ENCODE assay signal across 8 mouse cellular contexts in genomic region chr15:101248029-101248710, GRCm38 (mm10). TPM values are rescaled to one million over a fixed set of nuclear protein-coding genes. Genes with fewer than 3 reads are reported as not detected.
DNase-seq lines count a peak whose midpoint lies in the region; ATAC-seq and TF ChIP-seq lines count a peak whose summit lies in the region.

No protein-coding gene starts in this region.

- peaks cover 3% of the 10 kb centered on the region; the same call in 1 of the 2 replicates for H3K4me1 ChIP-seq in lung, adult 2 months (ENCODE audit: control insufficient read depth, insufficient read depth, low read length)
- peaks cover 12% of the 10 kb centered on the region for H3K4me1 ChIP-seq in embryonic facial prominence, embryonic 14.5 days (ENCODE audit: control insufficient read depth, insufficient read depth, low read length)
- peaks cover 35% of the 10 kb centered on the region for H3K4me1 ChIP-seq in heart, postnatal 0 days (ENCODE audit: control insufficient read depth, insufficient read depth)
- peaks cover 12% of the 10 kb centered on the region for H3K4me1 ChIP-seq in neural tube, embryonic 15.5 days
- peaks cover 3% of the 10 kb centered on the region; the same call in 1 of the 2 replicates for H3K4me1 ChIP-seq in forebrain, embryonic 14.5 days (ENCODE audit: control insufficient read depth, insufficient read depth, low read length)

- H3K36me3 ChIP-seq in embryonic facial prominence, embryonic 14.5 days (ENCODE audit: control insufficient read depth, insufficient read depth, low read length), result no peaks in the 10 kb centered on the region
- no peaks in the 10 kb centered on the region for H3K36me3 ChIP-seq in heart, postnatal 0 days (replicated peaks; ENCODE audit: control insufficient read depth, insufficient read depth, low read length)
- no peaks in the 10 kb centered on the region for H3K36me3 ChIP-seq in neural tube, embryonic 15.5 days
- no peaks in the 10 kb centered on the region for H3K36me3 ChIP-seq in forebrain, embryonic 14.5 days (ENCODE audit: control insufficient read depth, insufficient read depth, low read length)

- no peaks in the 10 kb centered on the region for H3K27me3 ChIP-seq in embryonic facial prominence, embryonic 14.5 days (replicated peaks; ENCODE audit: control insufficient read depth, insufficient read depth, low read length)
- H3K27me3 ChIP-seq in heart, postnatal 0 days (ENCODE audit: control insufficient read depth, insufficient read depth, low read length), result no peaks in the 10 kb centered on the region
- no peaks in the 10 kb centered on the region for H3K27me3 ChIP-seq in neural tube, embryonic 15.5 days (replicated peaks)
- H3K27me3 ChIP-seq in forebrain, embryonic 14.5 days (replicated peaks; ENCODE audit: control insufficient read depth, insufficient read depth, low read length), result no peaks in the 10 kb centered on the region

- no peak overlapping the region for H3K9ac ChIP-seq in embryonic facial prominence, embryonic 14.5 days (ENCODE audit: low read depth, low read length)
- 0 out of 2 replicates have a peak overlapping the region, but pooled peaks have one; percentile 19 for H3K9ac ChIP-seq in heart, postnatal 0 days (replicated peaks; ENCODE audit: low read depth, low read length)
- 0 out of 2 replicates have a peak overlapping the region, but pooled peaks have one; percentile 2 for H3K9ac ChIP-seq in neural tube, embryonic 15.5 days (replicated peaks)
- H3K9ac ChIP-seq in forebrain, embryonic 14.5 days (ENCODE audit: low read length), result no peak overlapping the region

- WGBS in lung, adult 2 months, result 46% methylated on average over 5 of the region's 5 CpGs
- WGBS in embryonic facial prominence, embryonic 14.5 days, result 40% methylated on average over 4 of the region's 5 CpGs
- 16% methylated on average over 5 of the region's 5 CpGs for WGBS in heart, postnatal 0 days
- 75% methylated on average over 5 of the region's 5 CpGs for WGBS in neural tube, embryonic 15.5 days
- WGBS in forebrain, embryonic 14.5 days, result 70% methylated on average over 5 of the region's 5 CpGs

- TF ChIP-seq POLR2A in lung, adult 2 months (IDR thresholded peaks at IDR 0.05; ENCODE audit: borderline replicate concordance, extremely low read depth, low read depth, low read length), result no peak

- H3K27ac ChIP-seq in embryonic facial prominence, embryonic 14.5 days (replicated peaks; ENCODE audit: low read depth, low read length), result peak overlapping the region; percentile 85
- peak overlapping the region; percentile 95 for H3K27ac ChIP-seq in heart, postnatal 0 days (ENCODE audit: low read depth)
- H3K27ac ChIP-seq in neural tube, embryonic 15.5 days (replicated peaks), result no peak overlapping the region
- no peak overlapping the region for H3K27ac ChIP-seq in forebrain, embryonic 14.5 days (ENCODE audit: low read depth, low read length)

- no peak for TF ChIP-seq CTCF in lung, adult 2 months (IDR thresholded peaks at IDR 0.05; ENCODE audit: insufficient read depth, low read length)
- peak; percentile 2; the same call in 1 of the 2 replicates for TF ChIP-seq CTCF in heart, postnatal 0 days (IDR thresholded peaks at IDR 0.05; ENCODE audit: low read depth)

- no peak overlapping the region for H3K4me3 ChIP-seq in lung, adult 2 months (replicated peaks; ENCODE audit: extremely low read depth, low read depth, low read length)
- H3K4me3 ChIP-seq in embryonic facial prominence, embryonic 14.5 days (ENCODE audit: low read depth, low read length), result no peak overlapping the region
- no peak overlapping the region for H3K4me3 ChIP-seq in heart, postnatal 0 days (ENCODE audit: low read depth, low read length)
- no peak overlapping the region for H3K4me3 ChIP-seq in neural tube, embryonic 15.5 days (replicated peaks)
- no peak overlapping the region for H3K4me3 ChIP-seq in forebrain, embryonic 14.5 days (ENCODE audit: low read depth, low read length)

- H3K9me3 ChIP-seq in embryonic facial prominence, embryonic 14.5 days (ENCODE audit: control insufficient read depth, low read length), result no peaks in the 10 kb centered on the region
- no peaks in the 10 kb centered on the region for H3K9me3 ChIP-seq in heart, postnatal 0 days (replicated peaks; ENCODE audit: control insufficient read depth, low read length)
- no peaks in the 10 kb centered on the region for H3K9me3 ChIP-seq in neural tube, embryonic 15.5 days (replicated peaks)
- no peaks in the 10 kb centered on the region for H3K9me3 ChIP-seq in forebrain, embryonic 14.5 days (replicated peaks; ENCODE audit: control insufficient read depth, low read length)

- ATAC-seq in embryonic facial prominence, embryonic 14.5 days (ENCODE audit: low read depth), result no peak
- ATAC-seq in heart, postnatal 0 days (ENCODE audit: insufficient read depth, low read depth), result 0 out of 2 replicates have a peak, but pooled peaks have one; percentile 23
- no peak for ATAC-seq in neural tube, embryonic 15.5 days (ENCODE audit: low FRiP score)
- no peak for ATAC-seq in forebrain, embryonic 14.5 days

- no peak for TF ChIP-seq EP300 in heart, postnatal 0 days (IDR thresholded peaks at IDR 0.05; ENCODE audit: low read depth)

- peak; percentile 49 for DNase-seq in lung, postnatal 10 days
- no peak for DNase-seq in lung, adult 2 months
- DNase-seq in embryonic facial prominence, embryonic 14.5 days (ENCODE audit: low spot score), result peak; percentile 50
- peak; percentile 83 for DNase-seq in heart, postnatal 0 days (ENCODE audit: low spot score)
- DNase-seq in forebrain, embryonic 14.5 days (ENCODE audit: low spot score), result no peak
- no peak for DNase-seq in right cerebral cortex, postnatal 36 days (ENCODE audit: low spot score in 2 of 2)
- no peak for DNase-seq in cerebellum, postnatal 10 days

- no peak overlapping the region for H3K4me2 ChIP-seq in embryonic facial prominence, embryonic 14.5 days (ENCODE audit: low read depth, low read length)
- H3K4me2 ChIP-seq in heart, postnatal 0 days (ENCODE audit: low read depth, low read length), result 0 out of 2 replicates have a peak overlapping the region, but pooled peaks have one; percentile 1
- no peak overlapping the region for H3K4me2 ChIP-seq in neural tube, embryonic 15.5 days
- H3K4me2 ChIP-seq in forebrain, embryonic 14.5 days (ENCODE audit: low read length), result no peak overlapping the region

RNA-seq across cellular contexts. Expression of gene Nr4a1, which starts 5.9 kb away (rescaled TPM):
- polyA plus RNA-seq in lung, adult 2 months (2012; rRNA removed), result 40.0 and 43.4 TPM in 2 replicates
- 11.5 and 12.4 TPM in 2 replicates for polyA plus RNA-seq in embryonic facial prominence, embryonic 14.5 days (2014; fragmentation: Nextera tagmentation; extraction: Ambion mirVana)
- 40.2 and 56.0 TPM in 2 replicates for total RNA-seq in heart, postnatal 0 days (2014; rRNA removed; ENCODE audit: low replicate concordance)
- 7.4 and 8.6 TPM in 2 replicates for polyA plus RNA-seq in heart, postnatal 0 days (2015; fragmentation: Nextera tagmentation; extraction: Ambion mirVana)
- 7.9 and 10.6 TPM in 2 replicates for polyA plus RNA-seq in neural tube, embryonic 15.5 days (2015; fragmentation: Nextera tagmentation; extraction: Ambion mirVana)
- 2.1 and 2.9 TPM in 2 replicates for polyA plus RNA-seq in forebrain, embryonic 14.5 days (2014; fragmentation: Nextera tagmentation; extraction: Ambion mirVana)

RNA-seq across cellular contexts. Expression of gene Grasp, which starts 24.2 kb away (rescaled TPM):
- 36.6 and 58.8 TPM in 2 replicates for polyA plus RNA-seq in lung, adult 2 months (2012; rRNA removed)
- 6.1 and 7.9 TPM in 2 replicates for polyA plus RNA-seq in embryonic facial prominence, embryonic 14.5 days (2014; fragmentation: Nextera tagmentation; extraction: Ambion mirVana)
- total RNA-seq in heart, postnatal 0 days (2014; rRNA removed; ENCODE audit: low replicate concordance), result 8.0 and 21.3 TPM in 2 replicates
- 2.0 and 2.3 TPM in 2 replicates for polyA plus RNA-seq in heart, postnatal 0 days (2015; fragmentation: Nextera tagmentation; extraction: Ambion mirVana)
- 2.2 and 2.5 TPM in 2 replicates for polyA plus RNA-seq in neural tube, embryonic 15.5 days (2015; fragmentation: Nextera tagmentation; extraction: Ambion mirVana)
- polyA plus RNA-seq in forebrain, embryonic 14.5 days (2014; fragmentation: Nextera tagmentation; extraction: Ambion mirVana), result 0.93 and 1.0 TPM in 2 replicates

RNA-seq across cellular contexts. Expression of gene Atg101, which starts 35.9 kb away (rescaled TPM):
- polyA plus RNA-seq in lung, adult 2 months (2012; rRNA removed), result 36.1 and 38.6 TPM in 2 replicates
- 49.9 and 62.0 TPM in 2 replicates for polyA plus RNA-seq in embryonic facial prominence, embryonic 14.5 days (2014; fragmentation: Nextera tagmentation; extraction: Ambion mirVana)
- 43.7 and 61.6 TPM in 2 replicates for total RNA-seq in heart, postnatal 0 days (2014; rRNA removed; ENCODE audit: low replicate concordance)
- polyA plus RNA-seq in heart, postnatal 0 days (2015; fragmentation: Nextera tagmentation; extraction: Ambion mirVana), result 48.6 and 53.4 TPM in 2 replicates
- 77.2 TPM in 2 replicates for polyA plus RNA-seq in neural tube, embryonic 15.5 days (2015; fragmentation: Nextera tagmentation; extraction: Ambion mirVana)
- polyA plus RNA-seq in forebrain, embryonic 14.5 days (2014; fragmentation: Nextera tagmentation; extraction: Ambion mirVana), result 82.3 and 83.1 TPM in 2 replicates

RNA-seq across cellular contexts. Expression of gene 6030408B16Rik, which starts 44.8 kb away (rescaled TPM):
- 35.1 and 39.4 TPM in 2 replicates for polyA plus RNA-seq in lung, adult 2 months (2012; rRNA removed)
- polyA plus RNA-seq in embryonic facial prominence, embryonic 14.5 days (2014; fragmentation: Nextera tagmentation; extraction: Ambion mirVana), result 0.79 and 0.84 TPM in 2 replicates
- total RNA-seq in heart, postnatal 0 days (2014; rRNA removed; ENCODE audit: low replicate concordance), result 6.5 and 8.4 TPM in 2 replicates
- polyA plus RNA-seq in heart, postnatal 0 days (2015; fragmentation: Nextera tagmentation; extraction: Ambion mirVana), result 6.4 and 8.1 TPM in 2 replicates
- 0.44 and 0.63 TPM in 2 replicates for polyA plus RNA-seq in neural tube, embryonic 15.5 days (2015; fragmentation: Nextera tagmentation; extraction: Ambion mirVana)
- polyA plus RNA-seq in forebrain, embryonic 14.5 days (2014; fragmentation: Nextera tagmentation; extraction: Ambion mirVana), result 0.25 TPM in 2 replicates

Comparison
In these comparisons a context has a peak if more than half of its experiments do, and no peak if none do; other contexts are left out.
1. DNase-seq: peak in lung, postnatal 10 days (single experiment), embryonic facial prominence, embryonic 14.5 days (single experiment) and heart, postnatal 0 days (single experiment); none in lung, adult 2 months (single experiment), forebrain, embryonic 14.5 days (single experiment), right cerebral cortex, postnatal 36 days (0 of 2) and cerebellum, postnatal 10 days (0 of 2).
2. H3K27ac ChIP-seq: peak in embryonic facial prominence, embryonic 14.5 days (single experiment) and heart, postnatal 0 days (single experiment); none in neural tube, embryonic 15.5 days (single experiment) and forebrain, embryonic 14.5 days (single experiment).
3. H3K9ac ChIP-seq: peak in heart, postnatal 0 days (single experiment) and neural tube, embryonic 15.5 days (single experiment); none in embryonic facial prominence, embryonic 14.5 days (single experiment) and forebrain, embryonic 14.5 days (single experiment).